Mouse (Mus musculus) adrenal gland, postnatal 36 days (tissue): ENCODE results near the gene Rtn1. TPM values are rescaled to one million over a fixed set of nuclear protein-coding genes. Genes with fewer than 3 reads are reported as not detected.
"Not testable (repeated sequence)": the region's sequence is repeated elsewhere in the genome, so short reads cannot be mapped to it uniquely, and the experiment has no call there.

ENCODE experiments used
- DNase-seq, 2 experiments: peaks; one replicate each; pipeline ENCODE4 v3.0.0; 2021; ENCODE audit warnings: mixed read lengths in 1 of 2
- total RNA-seq, 2 experiments: library from RNA; stranded (reverse); gene quantifications; 2 replicates each; pipeline ENCODE4 v1.2.3; 2021

The Rtn1 gene
- total RNA-seq, 2 experiments from 2014 or later, result 17.5 to 17.7 TPM

GRCm38 (mm10) chr12:72324210-72324871 is 84.5 kb downstream of the Rtn1 start:
- no peak for DNase-seq

- DNase-seq, result no peak
These were observed 85.1 kb downstream of the Rtn1 start for GRCm38 (mm10) chr12:72323778-72324177.

- no peak for DNase-seq
These were observed 93.0 kb downstream of the Rtn1 start for GRCm38 (mm10) chr12:72315732-72316465.

- no peak for DNase-seq
These were observed 98.0 kb downstream of the Rtn1 start for GRCm38 (mm10) chr12:72310818-72311217.

GRCm38 (mm10) chr12:72308506-72308905 is 100.3 kb downstream of the Rtn1 start:
- DNase-seq, result no peak

- DNase-seq, result no peak
These were observed 102.6 kb downstream of the Rtn1 start for GRCm38 (mm10) chr12:72306281-72306680.

GRCm38 (mm10) chr12:72305421-72305820 is 103.4 kb downstream of the Rtn1 start:
- no peak for DNase-seq

GRCm38 (mm10) chr12:72304985-72305384 is 103.9 kb downstream of the Rtn1 start:
- DNase-seq, result no peak

GRCm38 (mm10) chr12:72304347-72304688 is 104.5 kb downstream of the Rtn1 start:
- no peak for DNase-seq

GRCm38 (mm10) chr12:72303624-72304346 is 105.1 kb downstream of the Rtn1 start:
- no peak for DNase-seq

- no peak for DNase-seq
These were observed 107.4 kb downstream of the Rtn1 start for GRCm38 (mm10) chr12:72301431-72301830.

GRCm38 (mm10) chr12:72300971-72301370 is 107.9 kb downstream of the Rtn1 start:
- no peak for DNase-seq

GRCm38 (mm10) chr12:72298222-72298621 is 110.6 kb downstream of the Rtn1 start:
- DNase-seq, result no peak

GRCm38 (mm10) chr12:72296552-72296951 is 112.3 kb downstream of the Rtn1 start:
- no peak for DNase-seq

GRCm38 (mm10) chr12:72293185-72293584 is 115.7 kb downstream of the Rtn1 start:
- DNase-seq, result not testable (repeated sequence)

- DNase-seq, result no peak
These were observed 116.3 kb downstream of the Rtn1 start for GRCm38 (mm10) chr12:72292566-72292965.

- no peak for DNase-seq
These were observed 117.6 kb downstream of the Rtn1 start for GRCm38 (mm10) chr12:72291266-72291665.

GRCm38 (mm10) chr12:72288215-72288614 is 120.6 kb downstream of the Rtn1 start:
- no peak for DNase-seq

- no peak for DNase-seq
These were observed 121.4 kb downstream of the Rtn1 start for GRCm38 (mm10) chr12:72287332-72288004.

GRCm38 (mm10) chr12:72285366-72286345 is 123.2 kb downstream of the Rtn1 start:
- no peak for DNase-seq

GRCm38 (mm10) chr12:72284576-72284975 is 124.3 kb downstream of the Rtn1 start:
- DNase-seq, result no peak
